Mouse (Mus musculus) c-Kit-positive CD71-positive TER-119-negative erythroid progenitor cells, embryonic 14.5 days (primary cell): ENCODE data around the gene Tmem44.

Experiments used
- DNase-seq: peaks from one replicate; pipeline ENCODE4 v3.0.0-alpha.2; 2013; ENCODE audit warnings: low read depth

Gene Tmem44

DNA sequence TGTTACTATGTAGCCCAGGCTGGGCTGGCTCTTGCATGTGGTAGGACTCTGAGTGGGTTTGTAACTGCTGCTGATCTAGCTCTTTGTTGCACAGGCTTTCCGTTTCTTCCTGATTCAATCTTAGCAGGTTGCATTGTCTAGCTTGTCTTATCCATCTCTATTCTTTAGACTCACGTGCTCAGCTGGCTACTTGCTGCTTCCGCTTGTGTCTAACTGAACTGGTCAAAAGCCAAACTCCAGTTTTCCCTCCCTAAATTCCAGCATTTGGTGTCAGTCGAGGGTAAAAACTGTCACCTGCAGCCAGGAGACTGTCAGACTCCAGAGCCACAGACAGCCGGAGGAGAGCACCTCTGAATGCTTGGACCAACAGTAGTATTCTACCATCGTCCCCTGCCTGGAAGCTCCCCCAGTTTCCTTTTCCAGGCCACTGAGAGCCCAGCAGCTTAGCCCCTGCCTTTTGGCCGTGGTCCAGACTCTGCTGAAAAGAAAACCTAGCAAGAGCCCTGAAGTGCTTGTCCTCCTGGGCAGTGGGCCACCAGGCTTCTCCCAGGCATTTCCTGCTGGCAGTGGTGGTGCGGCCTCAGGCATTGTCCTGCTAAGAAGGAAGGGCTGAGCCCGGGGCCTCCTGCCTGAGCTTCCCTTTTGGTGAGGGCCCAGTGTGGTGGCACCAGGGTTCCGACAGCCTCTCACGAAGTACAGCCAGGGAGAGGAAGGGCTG, 2.1 kb upstream of the Tmem44 start:
- DNase-seq = no peak

DNA sequence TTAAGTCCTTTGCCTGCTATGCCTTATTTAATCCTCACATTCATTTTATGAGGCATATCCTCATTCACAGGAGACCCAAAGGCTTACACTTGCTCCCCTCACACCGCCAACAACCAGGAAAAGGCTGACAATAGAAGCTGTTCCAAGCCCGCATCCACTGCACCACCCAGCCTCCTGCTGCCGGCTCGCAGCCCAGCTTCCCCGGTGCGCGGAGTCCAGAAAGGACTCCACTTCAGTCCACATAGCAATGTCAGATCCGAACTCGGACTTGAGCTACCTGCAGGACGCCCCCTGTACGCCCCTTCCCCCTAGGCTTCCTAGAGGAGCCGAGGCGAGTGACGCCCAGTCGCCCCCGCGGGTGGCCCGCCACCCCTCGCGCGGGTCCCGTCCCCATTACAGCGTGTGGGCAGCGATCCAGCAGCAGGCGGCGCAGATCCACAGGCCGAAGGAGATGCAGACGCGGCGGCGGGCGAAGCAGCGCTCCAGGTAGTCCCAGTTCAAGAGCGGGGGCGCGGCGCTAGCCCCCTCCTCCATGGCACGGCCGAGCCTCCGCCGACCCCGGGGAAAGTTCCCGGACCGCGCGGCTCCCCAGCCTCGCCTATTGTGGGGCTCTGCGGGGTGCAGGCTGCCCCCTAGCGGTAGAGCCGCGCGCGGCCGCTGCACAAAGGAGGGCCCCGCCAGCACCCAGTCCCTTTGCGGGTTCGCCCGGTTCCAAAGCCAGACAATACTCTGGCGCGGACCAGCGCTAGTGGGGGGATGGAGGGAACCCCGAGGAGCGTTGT, 485 bp downstream of the Tmem44 start:
- DNase-seq = peak; percentile 53

DNA sequence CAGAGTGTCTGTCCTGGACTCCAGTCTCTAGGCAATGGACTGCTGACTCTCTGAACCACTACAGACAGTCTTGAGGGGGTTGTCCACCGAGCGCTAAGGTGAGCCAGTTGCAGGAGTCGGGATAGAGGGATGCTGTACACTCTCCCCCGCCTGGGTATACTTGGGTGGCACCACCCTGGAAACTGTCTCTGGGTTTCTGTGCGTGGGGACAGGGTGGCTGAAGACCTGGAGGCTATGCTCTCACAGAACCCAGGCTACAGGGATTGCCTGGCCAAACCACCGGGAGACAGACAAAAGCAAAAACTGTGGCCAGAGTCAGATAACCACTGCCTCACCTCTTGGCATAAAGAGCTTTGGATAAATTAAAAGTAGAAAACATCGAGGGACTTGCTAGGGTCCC, 1.1 kb downstream of the Tmem44 start:
- DNase-seq = no peak

DNA sequence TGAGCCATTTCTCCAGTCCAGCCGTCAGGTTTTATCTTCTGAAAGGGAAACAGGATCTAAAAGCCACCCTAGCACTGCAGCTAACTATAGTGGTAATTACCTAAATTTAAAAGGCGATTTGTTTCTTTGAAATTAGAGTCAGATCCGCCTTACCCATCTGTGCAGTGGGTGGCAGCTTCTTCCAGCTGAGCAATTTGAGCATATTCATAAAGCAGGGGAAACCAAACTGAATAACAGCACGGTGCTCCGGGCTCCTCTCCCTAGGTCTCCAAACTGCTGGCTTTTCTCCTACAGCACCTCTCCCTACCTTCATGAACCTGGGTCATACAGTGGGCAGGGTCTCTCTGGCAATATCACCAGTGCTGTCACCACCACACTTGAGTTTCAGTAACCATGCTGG, 2.4 kb downstream of the Tmem44 start:
- DNase-seq = no peak

DNA sequence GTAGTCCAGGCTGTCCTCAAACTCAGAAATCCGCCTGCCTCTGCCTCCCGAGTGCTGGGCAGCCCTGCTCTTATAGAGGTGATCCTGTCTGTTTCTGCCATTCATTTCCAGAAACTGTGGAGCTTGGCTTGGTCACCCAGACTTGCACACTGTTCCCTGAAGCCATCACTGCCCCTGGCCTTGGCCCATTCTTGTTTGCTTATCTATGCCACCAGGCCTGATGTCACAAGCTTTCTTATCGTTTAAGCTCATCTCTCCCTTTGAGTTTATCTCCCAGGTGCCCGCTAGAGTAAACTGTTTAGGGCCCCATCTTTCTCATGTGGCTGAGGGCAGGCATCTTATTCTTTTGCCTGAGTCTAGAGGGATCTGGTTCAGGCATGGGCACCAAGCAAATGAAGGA, 5.9 kb downstream of the Tmem44 start:
- DNase-seq = no peak

DNA sequence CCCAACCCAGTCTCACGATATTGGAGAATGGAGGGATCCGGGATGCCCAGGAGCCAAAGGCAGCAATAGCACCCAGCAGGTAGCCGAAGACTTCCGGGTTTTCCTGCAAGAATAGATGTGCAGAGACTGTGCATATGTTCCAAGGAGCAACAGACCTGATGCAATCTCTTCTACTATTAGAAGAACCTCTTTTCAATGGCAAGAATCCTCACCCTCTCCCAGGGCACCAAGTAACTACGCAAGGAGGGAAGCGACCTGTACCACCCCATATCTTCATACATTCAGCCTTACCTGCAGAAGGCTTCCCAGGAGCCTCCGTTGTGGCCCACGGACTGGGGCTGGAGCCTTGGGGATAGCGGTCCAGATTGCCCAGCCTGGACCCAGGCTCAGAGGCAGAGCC, 7.3 kb downstream of the Tmem44 start:
- no peak for DNase-seq

DNA sequence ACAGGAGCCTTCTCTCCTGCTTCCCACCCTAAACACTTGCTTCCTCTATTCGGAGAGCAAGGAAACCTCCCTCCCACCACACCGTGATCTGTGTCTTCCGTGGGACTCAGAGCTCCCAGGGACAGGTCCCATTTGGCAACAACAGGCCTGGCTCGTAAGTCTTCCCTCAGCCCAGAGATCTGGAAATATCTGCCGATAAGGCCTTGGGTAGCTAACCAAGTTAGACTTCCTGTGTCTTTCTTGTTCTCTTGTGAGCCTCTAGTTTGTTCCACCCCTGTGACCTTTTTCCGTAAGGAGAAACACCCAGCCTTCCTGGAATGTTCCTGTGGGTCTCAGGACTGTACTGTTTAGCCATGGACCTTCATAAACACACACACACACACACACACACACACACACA, 7.8 kb downstream of the Tmem44 start:
- DNase-seq = no peak

DNA sequence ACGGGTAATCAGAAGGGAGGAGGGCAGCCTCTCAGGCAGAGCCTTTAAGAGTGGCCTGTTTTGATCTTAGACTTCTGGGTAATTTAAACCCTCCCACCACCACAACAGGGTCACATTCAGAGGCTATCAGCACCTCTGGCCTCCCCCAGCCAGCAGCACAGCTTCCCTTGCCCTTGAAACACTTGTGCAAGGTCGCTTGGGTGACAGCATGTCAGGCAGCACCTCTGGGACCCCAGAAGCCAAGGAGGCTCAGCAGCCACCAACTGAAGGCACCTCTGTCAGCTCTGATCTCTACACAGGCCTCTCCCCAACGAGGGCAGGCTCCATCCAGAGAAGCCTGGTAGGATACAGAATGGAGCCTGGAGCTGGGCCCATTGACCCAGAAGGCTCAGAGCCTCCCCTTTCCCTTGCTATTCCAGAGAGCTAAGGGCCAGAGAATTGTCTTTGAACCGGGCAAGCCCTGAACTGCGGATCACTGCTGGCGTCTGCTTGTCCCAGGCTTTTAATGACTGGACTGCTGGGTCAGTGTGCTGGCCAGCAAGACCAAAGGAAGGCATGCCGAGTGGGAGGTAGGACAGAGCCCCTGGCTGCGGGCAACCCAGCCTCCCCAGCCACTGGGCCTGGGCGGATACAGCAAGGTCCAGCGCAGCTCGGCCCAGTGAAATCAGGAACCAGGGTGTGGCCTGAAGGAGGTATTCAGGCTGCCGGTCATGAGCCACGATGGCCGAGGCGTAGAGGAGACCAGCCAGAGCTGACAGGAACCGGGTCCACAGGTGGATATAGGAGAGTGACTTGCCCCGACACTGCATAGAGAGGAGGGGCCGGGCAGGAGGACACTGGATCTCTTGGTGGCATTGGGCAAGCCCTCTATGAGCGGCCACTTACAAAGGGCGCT, 10.3 kb downstream of the Tmem44 start:
- DNase-seq = no peak

DNA sequence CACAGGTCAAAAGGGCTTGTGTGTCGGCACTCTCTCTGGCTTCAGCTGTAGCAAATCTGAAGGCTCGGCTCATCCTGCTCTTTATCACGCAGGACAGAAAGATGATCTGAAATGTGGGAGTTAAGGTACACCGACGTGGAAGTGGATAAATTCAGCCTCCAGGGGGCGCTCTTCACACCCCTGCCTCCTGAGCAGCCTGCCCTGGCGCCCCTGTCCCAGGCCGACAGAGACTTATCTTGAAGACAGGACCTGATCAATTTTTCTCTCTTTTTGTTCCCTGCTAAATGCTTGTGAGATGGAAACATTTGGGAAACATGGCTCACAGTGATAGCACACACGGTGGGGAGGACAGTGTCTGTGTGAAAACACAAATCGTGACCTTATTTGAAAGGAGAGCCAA, 11.2 kb downstream of the Tmem44 start:
- DNase-seq = peak; percentile 39

DNA sequence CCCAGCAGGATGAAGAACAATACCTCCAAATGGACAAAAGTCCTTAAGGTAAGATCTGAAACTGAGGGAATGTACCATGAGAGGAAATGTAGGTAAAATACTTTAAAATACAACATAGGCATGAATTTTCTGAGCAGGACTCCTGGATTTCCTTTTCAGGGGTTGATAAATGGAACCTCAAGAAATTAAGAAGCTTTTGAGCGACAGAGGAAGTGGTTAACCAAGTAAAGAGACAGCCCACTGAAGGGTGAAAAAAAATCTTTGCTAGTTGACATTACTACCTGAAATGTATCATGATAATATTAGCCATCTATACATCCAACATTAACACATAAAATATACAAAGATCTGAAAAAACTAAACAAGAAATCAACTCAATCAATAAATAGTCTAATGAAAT, 15.6 kb downstream of the Tmem44 start:
- no peak for DNase-seq

DNA sequence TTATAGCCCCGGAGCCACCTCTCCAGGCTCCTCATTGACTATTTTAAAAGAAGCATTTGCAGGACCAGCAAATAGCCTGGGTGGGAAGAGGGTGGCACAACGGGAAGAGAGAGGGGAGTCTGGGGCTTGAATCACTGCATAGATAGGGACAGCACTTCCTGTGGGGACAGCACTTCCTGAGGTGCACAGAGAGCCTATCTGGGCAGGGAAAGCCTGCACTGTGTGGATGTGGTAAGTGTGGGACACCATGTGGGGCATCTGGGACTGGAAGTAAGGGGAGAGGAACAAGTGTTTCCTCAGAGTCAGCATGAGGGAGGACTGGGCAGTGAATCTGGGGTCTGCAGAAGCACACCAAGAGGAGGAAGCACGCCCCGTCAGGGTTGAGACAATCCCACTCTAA, 17.1 kb downstream of the Tmem44 start:
- no peak for DNase-seq

DNA sequence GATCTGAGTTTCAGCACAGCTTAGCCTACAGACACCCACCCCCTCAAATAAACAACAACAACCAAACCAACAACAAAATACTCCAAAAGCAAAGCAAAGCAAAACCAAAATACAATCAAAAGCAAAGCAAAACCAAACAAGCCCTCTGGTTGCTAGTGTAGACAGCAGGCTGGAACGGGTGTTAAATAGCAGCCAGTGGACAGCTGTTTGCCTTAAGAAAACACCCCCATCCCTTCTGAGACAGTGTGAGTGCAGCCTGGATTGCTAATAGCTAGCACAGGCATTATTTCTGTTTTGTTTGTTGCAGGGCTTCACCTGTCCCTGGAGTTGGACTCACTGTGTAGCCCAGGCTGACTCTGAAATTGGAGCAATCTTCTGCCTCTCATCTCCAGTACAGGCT, 17.7 kb downstream of the Tmem44 start:
- DNase-seq = no peak

DNA sequence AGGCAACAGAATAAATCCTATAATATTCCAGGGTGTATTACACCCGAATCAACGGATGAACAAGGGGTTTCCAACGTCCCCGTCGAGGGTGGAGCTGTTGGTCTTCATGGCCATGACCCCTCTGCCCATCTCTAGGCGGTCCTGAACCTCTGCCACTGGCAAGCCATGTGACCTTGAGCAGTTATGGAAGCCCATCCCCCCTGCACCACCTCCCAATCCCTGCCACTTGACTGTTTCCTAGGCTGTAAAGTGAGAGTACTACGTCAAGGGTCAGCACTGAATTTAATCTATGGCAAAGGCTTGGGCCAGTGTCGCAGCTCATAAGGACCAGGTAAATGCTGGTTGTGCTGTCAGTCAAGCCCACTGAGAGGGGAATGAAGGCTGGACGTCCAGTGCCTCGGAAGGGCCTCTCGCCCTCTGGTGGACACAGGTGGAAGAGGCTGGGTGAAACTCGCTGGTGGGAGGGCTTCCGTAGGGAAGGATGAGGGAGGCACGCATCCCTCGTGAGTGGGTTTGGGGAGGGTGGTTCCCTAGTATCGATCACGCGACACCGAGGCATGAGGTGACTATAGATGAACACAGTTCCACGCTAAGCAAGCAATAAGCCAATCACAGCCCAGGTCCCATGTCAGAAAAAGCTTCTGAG, 18.8 kb downstream of the Tmem44 start:
- no peak for DNase-seq

DNA sequence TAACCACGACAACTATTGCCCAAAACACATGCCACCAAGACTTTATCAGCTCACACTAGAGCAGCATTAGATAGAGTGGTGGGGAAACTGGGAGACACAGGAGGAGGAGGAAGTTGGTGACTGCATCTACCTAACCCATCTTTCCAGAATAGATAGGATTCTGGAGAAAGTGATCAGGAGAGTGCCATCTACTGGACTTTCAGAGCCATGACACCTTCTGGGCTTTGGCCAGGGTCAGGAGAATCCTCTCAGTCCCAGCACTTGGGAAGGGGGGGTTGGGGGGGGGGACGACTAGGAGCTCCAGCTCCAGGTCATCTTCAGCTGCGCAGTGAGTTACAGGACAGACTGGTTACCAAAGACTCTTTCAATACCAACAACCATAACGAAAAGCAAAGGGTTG, 19.8 kb downstream of the Tmem44 start:
- DNase-seq = no peak

DNA sequence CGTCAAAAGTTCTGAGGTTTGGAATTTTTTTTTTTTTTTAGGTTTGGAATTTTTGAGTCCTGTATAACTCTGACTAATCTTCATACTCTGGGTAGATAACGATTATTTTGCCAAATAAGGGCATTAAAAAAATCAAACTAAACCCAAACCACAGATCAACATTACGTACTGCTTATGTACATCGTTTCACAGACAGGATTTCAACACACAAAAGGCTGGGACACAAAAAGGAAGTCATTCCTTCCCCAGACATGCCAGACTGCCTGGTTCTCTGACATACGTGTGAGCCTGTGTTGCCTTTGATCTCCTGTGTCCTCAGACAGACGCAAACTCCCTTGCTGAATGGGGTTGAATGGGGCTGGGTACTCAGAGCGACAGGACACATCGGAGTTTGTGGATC, 22.3 kb downstream of the Tmem44 start:
- no peak for DNase-seq

DNA sequence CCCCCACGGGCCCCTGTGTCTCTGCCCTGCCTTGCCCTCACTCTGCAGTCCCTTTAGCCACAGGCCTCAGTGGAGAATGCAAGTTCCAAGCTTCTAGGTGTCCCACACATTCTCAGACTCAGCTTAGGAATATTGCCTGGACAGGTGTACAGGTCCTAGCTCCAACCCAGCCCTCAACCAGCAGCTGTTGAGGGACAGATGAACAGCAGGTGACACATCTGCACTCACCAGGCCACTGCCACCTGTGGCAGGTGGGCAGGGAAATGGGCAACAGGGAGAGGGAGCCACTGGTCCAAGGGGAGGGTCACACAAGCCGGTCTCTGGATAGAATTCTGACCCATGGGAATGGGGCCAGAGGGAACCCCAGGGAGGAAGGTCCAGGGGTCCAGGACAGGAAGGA, 22.8 kb downstream of the Tmem44 start:
- no peak for DNase-seq

DNA sequence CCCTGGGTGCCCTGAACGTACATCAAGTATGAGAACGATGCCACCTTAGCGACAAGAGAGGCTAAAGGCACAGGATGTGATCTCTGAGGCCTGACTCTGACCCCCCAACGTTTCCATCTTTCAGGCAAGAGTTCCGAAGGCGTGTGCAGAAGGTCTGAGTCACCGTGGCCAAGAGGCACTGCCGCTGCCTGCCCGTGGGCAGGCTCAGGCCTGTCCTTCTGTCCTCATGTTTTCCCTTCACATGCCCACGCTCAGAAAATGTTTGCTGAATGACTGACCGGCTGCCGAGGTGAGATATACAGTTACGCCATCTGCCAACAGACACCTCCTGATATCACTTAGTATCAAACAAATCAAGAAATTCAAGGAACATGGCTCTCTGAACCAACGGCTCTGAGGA, 24.9 kb downstream of the Tmem44 start:
- no peak for DNase-seq

DNA sequence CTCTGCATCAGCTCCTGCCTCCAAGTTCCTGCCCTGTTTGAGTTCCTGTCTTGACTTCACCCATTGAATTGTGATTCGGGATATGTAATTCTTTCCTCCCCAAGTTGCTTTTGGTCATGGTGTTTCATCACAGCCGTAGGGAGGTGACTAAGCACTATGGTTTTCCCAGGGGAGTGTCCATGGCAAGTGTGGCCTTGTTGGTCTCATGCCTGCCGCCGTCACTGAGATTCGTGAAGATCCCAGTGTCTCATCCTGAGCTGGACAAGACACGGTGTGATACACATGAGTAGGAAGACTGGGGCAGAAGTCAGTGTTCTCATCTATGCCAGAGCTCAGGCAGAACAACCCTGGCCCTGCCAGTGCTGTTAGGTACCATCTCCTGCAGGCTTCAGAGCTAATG, 26.2 kb downstream of the Tmem44 start:
- DNase-seq = no peak

DNA sequence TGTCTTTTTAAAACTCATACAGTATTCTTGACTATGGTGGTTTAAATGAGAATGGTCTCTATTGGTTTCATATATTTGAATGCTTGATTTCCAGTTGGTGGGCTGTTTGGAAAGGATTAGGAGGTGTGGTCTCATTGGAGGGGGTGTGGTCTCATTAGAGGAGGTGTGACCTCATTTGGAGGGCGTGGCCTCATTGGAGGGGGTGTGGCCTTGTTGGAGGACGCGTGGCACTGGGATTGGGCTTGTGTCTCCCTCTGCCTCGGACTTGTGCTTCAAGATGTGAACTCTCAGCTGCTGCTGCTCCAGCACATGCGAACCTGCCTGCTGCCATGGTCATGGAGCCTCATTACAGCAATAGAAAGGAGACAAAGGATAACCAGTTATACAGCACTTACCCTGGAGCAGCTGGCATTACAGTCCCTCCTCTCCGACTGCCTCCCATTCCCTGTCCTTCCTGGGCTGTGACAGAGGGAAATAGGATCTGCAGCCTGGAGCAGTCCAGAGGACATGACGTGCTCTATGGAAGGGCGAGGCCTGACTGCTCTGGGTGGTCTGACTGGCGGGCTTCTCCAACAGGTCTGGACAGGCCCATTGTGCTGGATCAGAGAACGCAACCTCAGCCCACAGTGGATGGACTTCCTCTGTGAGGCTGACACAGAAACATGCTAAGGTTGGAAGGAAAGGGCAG, 28.2 kb downstream of the Tmem44 start:
- DNase-seq = no peak

DNA sequence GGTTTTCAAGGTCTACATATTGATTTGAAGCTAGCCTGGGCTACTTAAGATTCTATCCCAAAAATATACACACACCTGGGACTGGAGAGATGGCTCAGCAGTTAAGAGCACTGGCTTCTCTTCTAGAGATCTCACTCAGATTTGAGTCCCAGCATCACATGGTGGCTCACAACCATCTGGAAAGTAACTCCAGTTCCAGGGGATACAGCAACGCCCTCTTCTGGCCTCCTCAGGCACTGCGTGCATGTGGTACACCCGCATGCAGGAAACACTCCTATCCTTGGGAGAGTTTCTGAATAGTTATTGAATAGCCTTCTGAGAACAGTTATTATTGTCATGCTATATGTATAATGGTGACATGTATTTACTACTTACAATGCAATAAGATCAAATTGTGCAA, 29.5 kb downstream of the Tmem44 start:
- DNase-seq = no peak

DNA sequence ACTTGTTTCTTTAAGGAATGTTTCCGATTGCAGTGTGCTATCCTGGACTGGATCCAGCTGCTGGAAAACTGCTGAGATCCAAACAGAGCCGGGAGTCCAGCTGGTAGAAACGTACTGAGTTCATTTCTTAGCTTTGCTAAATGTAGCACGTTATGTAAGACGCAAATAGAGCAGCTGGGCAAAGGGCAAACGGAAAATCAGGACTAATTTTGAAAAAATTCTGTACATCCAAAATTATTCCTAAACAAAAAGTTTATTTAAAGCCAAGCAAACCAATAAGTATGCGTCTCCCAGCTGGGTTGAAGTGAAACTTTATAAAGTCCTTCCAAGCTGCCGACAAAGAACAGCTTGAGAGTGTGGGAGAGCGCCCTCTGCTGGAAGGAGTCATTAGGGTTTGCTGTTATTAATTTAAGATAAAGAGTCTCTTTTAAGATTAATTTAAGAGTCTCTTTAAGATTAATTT, 30.2 kb downstream of the Tmem44 start:
- peak; percentile 80 for DNase-seq

DNA sequence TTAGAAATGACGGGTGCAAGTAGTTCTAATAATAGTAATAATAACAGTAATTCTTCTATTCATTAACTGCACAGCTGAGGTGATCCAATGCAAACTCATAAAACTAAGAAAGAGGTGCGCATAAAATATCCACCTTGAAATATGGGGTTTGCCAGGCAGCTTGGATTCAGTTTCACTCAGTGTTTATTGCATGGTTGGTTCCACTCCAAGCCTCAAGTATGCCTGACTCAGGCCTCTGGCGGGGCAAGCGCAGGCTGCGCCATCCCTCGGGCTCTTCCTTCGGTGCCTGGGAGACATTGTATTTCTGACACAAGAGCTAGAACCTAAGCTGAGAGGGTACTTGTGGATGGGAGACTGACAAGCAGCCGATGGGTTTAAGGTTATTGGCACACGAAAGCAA, 32.0 kb downstream of the Tmem44 start:
- no peak for DNase-seq
